Mouse (Mus musculus): ENCODE data around the gene Pip5k1b. TPM values are rescaled to one million over a fixed set of nuclear protein-coding genes. Genes with fewer than 3 reads are reported as not detected.

Gene Pip5k1b
- polyA plus RNA-seq (2015; fragmentation: Nextera tagmentation; extraction: Ambion mirVana), result 4.7 and 5.3 TPM in 2 replicates

DNA sequence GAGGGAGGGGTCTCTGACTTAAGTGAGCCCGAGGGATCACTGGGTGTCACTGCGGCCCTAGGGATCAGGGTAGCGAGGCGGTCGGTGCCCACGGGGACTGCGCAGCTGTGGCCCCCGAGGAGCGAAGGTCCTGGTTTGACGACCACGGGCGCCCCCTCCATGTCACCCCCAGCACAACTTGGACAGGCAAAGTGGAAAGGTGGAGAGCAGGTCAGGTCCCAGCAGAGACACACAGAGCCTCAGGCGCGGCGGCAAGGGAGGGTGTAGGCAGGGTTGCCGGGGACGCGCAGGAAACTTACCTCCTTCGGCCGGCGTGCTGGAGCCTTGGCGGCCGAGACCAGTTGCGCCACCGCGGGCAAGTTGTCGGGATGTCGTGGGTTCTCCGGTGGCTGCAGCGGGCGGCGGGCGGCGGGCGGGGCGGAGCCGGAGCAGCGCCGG lies at the start of gene Pip5k1b:
Pip5k1b (minus strand) TSS at position 407 of the 438 bp plus-strand sequence.
- WGBS, result under 1% methylated on average over 39 of the region's 39 CpGs
- ATAC-seq (ENCODE audit: insufficient read depth, low FRiP score, low read depth), result peak; percentile 40
- H3K27me3 ChIP-seq (replicated peaks), result 0 out of 2 replicates have a peak, but pooled peaks cover 8% of the 10 kb centered on the region
- H3K36me3 ChIP-seq, result no peaks in the 10 kb centered on the region
- peak within 1 kb of the TSS; percentile 96 for H3K4me2 ChIP-seq
- H3K9me3 ChIP-seq, result no peaks in the 10 kb centered on the region
- peak within 1 kb of the TSS; percentile 82 for H3K4me3 ChIP-seq (replicated peaks)
- peaks cover 17% of the 10 kb centered on the region for H3K4me1 ChIP-seq
- peak within 1 kb of the TSS; percentile 44; the same call in 1 of the 2 replicates for H3K27ac ChIP-seq
- H3K9ac ChIP-seq, result peak within 1 kb of the TSS; percentile 56

DNA sequence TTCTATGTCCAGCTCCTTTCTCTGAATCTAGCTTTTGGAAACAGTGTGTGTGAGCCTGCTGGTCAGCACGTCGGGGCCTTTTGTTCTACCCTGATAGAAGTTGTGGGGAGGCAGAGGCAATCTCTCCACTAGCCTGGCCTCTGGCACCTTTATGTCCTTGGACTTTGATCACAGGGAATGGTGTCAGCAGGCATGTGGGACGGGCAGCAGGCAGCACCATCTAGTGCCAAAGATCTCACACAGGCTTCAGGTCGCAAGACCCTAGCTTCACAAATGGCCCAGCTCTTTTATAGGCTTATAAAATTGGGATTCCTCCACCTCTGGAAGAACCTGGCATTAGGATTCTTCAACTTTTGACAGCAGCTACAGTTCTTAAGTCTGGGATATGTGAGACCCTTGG lies 48.4 kb upstream of the Pip5k1b start:
- 74% methylated on average over 4 of the region's 4 CpGs for WGBS
- H3K4me2 ChIP-seq, result no peak overlapping the region
- H3K36me3 ChIP-seq, result no peaks in the 10 kb centered on the region
- H3K9me3 ChIP-seq, result no peaks in the 10 kb centered on the region
- no peaks in the 10 kb centered on the region for H3K4me1 ChIP-seq
- no peak overlapping the region for H3K4me3 ChIP-seq (replicated peaks)
- no peaks in the 10 kb centered on the region for H3K27me3 ChIP-seq (replicated peaks)
- H3K9ac ChIP-seq, result no peak overlapping the region
- ATAC-seq (ENCODE audit: insufficient read depth, low FRiP score, low read depth), result no peak
- no peak overlapping the region for H3K27ac ChIP-seq

DNA sequence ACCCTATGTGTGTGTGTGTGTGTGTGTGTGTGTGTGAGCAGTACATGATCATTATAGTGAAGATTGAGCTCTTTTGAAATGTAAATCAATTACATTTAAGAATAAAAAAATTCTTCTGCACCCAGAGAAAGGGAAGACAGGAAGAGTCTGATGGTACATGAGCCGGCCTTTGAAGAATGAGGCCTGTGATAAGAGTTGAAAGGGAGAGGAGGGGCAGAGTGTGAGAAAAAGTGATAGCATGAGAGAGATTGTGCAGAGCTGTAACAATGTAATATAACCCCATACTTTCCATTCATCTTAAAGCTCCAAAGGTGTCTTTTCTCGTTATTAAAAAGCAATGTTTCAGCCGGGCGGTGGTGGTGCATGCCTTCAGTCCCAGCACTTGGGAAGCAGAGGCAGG lies 47.8 kb upstream of the Pip5k1b start:
- Histone ChIP-seq H3K27me3 (replicated peaks) (no peaks in the 10 kb centered on the region), H3K36me3 (no peaks in the 10 kb centered on the region), H3K4me1 (no peaks in the 10 kb centered on the region), H3K9ac (no peak overlapping the region), H3K4me3 (replicated peaks) (no peak overlapping the region), H3K27ac (no peak overlapping the region), H3K9me3 (no peaks in the 10 kb centered on the region), H3K4me2 (no peak overlapping the region)
- WGBS, result 89% methylated on average over 4 of the region's 4 CpGs
- no peak for ATAC-seq (ENCODE audit: insufficient read depth, low FRiP score, low read depth)

DNA sequence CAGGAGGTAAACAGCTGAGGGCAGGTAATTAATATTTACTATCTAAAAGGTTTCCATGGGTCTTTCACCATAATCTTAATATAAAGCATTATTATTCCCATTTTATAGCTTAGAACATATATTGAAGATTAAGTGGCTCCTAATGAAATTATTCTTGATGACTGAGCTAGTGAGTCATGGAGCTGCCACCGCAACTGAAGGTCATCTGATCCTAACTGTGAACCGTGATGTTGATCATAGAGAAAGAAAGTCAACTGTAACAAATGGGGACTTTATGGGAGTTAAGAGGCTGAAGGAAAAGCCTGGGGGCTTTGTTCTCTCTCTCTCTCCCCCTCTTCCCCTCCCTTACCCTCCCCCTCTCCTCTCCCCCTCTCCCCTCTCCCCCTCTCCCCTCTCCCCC lies 31.1 kb upstream of the Pip5k1b start:
- ATAC-seq (ENCODE audit: insufficient read depth, low FRiP score, low read depth), result no peak
- H3K27me3 ChIP-seq (replicated peaks), result no peaks in the 10 kb centered on the region
- H3K9me3 ChIP-seq, result no peaks in the 10 kb centered on the region
- no peak overlapping the region for H3K27ac ChIP-seq
- no peak overlapping the region for H3K4me2 ChIP-seq
- H3K4me3 ChIP-seq (replicated peaks), result no peak overlapping the region
- no peaks in the 10 kb centered on the region for H3K4me1 ChIP-seq
- H3K36me3 ChIP-seq, result no peaks in the 10 kb centered on the region
- 37% methylated on average over 2 of the region's 2 CpGs for WGBS
- no peak overlapping the region for H3K9ac ChIP-seq

DNA sequence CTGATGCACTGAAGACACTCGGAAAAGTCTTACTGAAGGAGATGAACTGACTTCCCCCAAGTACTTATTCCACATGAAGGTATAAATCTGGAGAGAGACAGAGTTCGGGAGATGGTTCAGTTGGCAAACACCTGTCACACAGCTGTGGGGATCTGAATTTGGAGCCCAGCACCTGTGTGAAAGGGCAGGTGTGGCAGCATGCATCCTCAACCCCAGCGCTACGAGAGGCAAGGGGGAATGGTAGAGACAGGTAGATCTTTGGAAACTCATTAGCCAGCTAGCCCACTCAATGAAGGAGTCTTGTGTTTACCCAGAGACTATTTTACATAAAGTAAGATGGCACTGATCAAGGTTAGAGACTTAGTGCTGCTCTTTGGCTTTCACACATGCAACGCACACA lies 29.5 kb upstream of the Pip5k1b start:
- no peak overlapping the region for H3K27ac ChIP-seq
- H3K27me3 ChIP-seq (replicated peaks), result no peaks in the 10 kb centered on the region
- no peak overlapping the region for H3K4me2 ChIP-seq
- H3K4me1 ChIP-seq, result no peaks in the 10 kb centered on the region
- no peaks in the 10 kb centered on the region for H3K36me3 ChIP-seq
- 90% methylated on average over 5 of the region's 5 CpGs for WGBS
- no peak overlapping the region for H3K9ac ChIP-seq
- no peaks in the 10 kb centered on the region for H3K9me3 ChIP-seq
- H3K4me3 ChIP-seq (replicated peaks), result no peak overlapping the region
- no peak for ATAC-seq (ENCODE audit: insufficient read depth, low FRiP score, low read depth)

GRCm38 (mm10) chr19:24583956-24584355 lies 28.3 kb upstream of the Pip5k1b start:
- Histone ChIP-seq H3K36me3 (no peaks in the 10 kb centered on the region), H3K27ac (no peak overlapping the region), H3K4me3 (replicated peaks) (no peak overlapping the region), H3K9me3 (no peaks in the 10 kb centered on the region), H3K9ac (no peak overlapping the region), H3K4me1 (no peaks in the 10 kb centered on the region), H3K4me2 (no peak overlapping the region), H3K27me3 (replicated peaks) (no peaks in the 10 kb centered on the region)
- 77% methylated on average over 8 of the region's 8 CpGs for whole genome bisulfite sequencing
- ATAC-seq (ENCODE audit: insufficient read depth, low FRiP score, low read depth), result no peak

GRCm38 (mm10) chr19:24576125-24576524 lies 20.5 kb upstream of the Pip5k1b start:
- 88% methylated on average over 13 of the region's 13 CpGs for WGBS
- Histone ChIP-seq H3K27me3 (replicated peaks) (no peaks in the 10 kb centered on the region), H3K9me3 (no peaks in the 10 kb centered on the region), H3K27ac (no peak overlapping the region), H3K4me3 (replicated peaks) (no peak overlapping the region), H3K4me2 (no peak overlapping the region), H3K4me1 (no peaks in the 10 kb centered on the region), H3K36me3 (no peaks in the 10 kb centered on the region), H3K9ac (no peak overlapping the region)
- ATAC-seq (ENCODE audit: insufficient read depth, low FRiP score, low read depth), result no peak

GRCm38 (mm10) chr19:24571756-24572181 lies 16.1 kb upstream of the Pip5k1b start:
- ATAC-seq (ENCODE audit: insufficient read depth, low FRiP score, low read depth), result no peak
- H3K4me1 ChIP-seq, result no peaks in the 10 kb centered on the region
- H3K27ac ChIP-seq, result no peak overlapping the region
- no peak overlapping the region for H3K9ac ChIP-seq
- 56% methylated on average over 7 of the region's 7 CpGs for WGBS
- no peaks in the 10 kb centered on the region for H3K9me3 ChIP-seq
- H3K36me3 ChIP-seq, result no peaks in the 10 kb centered on the region
- no peaks in the 10 kb centered on the region for H3K27me3 ChIP-seq (replicated peaks)
- no peak overlapping the region for H3K4me2 ChIP-seq
- H3K4me3 ChIP-seq (replicated peaks), result no peak overlapping the region

DNA sequence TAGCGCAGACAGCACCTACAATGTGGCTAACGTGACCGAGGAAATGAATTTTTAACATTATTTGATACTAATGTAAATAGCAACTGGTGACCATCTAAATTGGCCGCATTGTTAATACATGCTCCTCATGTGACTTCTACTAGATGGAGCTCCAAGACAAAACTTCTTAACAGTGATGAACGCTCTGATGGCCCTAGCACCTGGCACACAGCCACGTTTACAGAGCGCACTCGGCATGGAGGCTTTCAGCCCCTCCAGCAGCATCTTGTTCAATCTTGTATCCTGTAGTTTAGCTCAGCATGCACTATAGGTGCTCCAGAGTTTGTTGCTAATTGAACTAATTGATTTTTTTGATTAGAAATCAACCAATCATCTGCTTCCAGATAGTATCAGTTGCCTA lies 15.3 kb upstream of the Pip5k1b start:
- H3K9ac ChIP-seq, result no peak overlapping the region
- H3K4me2 ChIP-seq, result no peak overlapping the region
- H3K9me3 ChIP-seq, result no peaks in the 10 kb centered on the region
- no peak for ATAC-seq (ENCODE audit: insufficient read depth, low FRiP score, low read depth)
- H3K27me3 ChIP-seq (replicated peaks), result no peaks in the 10 kb centered on the region
- no peak overlapping the region for H3K27ac ChIP-seq
- H3K4me3 ChIP-seq (replicated peaks), result no peak overlapping the region
- H3K4me1 ChIP-seq, result no peaks in the 10 kb centered on the region
- H3K36me3 ChIP-seq, result no peaks in the 10 kb centered on the region
- WGBS, result 58% methylated on average over 8 of the region's 8 CpGs

DNA sequence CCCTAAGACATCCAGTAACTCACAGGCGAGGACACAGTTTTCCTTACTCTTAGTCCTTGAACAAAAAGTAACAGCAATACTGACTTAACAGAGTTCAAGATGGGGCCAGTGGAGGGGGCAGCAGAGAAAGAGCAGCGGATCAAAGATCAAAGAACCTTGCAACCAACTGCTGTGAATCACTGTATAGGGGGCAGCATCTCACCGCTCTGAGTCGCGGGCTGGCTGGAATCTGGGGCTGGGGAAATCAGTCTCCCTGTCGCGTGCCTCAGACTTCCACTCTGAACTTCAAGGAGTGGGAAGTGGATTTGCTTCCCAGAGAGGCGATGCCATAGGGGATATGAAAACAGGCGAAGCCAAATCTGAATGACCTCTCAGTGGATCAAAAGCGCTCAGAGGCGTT lies 1.8 kb upstream of the Pip5k1b start:
- H3K36me3 ChIP-seq, result no peaks in the 10 kb centered on the region
- ATAC-seq (ENCODE audit: insufficient read depth, low FRiP score, low read depth), result no peak
- peaks cover 17% of the 10 kb centered on the region for H3K4me1 ChIP-seq
- 2% methylated on average over 11 of the region's 11 CpGs for WGBS
- no peak overlapping the region for H3K4me3 ChIP-seq (replicated peaks)
- H3K9ac ChIP-seq, result no peak overlapping the region
- no peak overlapping the region for H3K27ac ChIP-seq
- no peaks in the 10 kb centered on the region for H3K9me3 ChIP-seq
- 0 out of 2 replicates have a peak, but pooled peaks cover 8% of the 10 kb centered on the region for H3K27me3 ChIP-seq (replicated peaks)
- peak overlapping the region; percentile 96 for H3K4me2 ChIP-seq

- Histone ChIP-seq H3K27me3 (replicated peaks) (0 out of 2 replicates have a peak, but pooled peaks cover 8% of the 10 kb centered on the region), H3K9me3 (no peaks in the 10 kb centered on the region), H3K9ac (peak overlapping the region; percentile 56), H3K4me3 (replicated peaks) (peak overlapping the region; percentile 82), H3K27ac (no peak overlapping the region), H3K36me3 (no peaks in the 10 kb centered on the region), H3K4me2 (peak overlapping the region; percentile 96), H3K4me1 (peaks cover 17% of the 10 kb centered on the region)
- no peak for ATAC-seq (ENCODE audit: insufficient read depth, low FRiP score, low read depth)
- WGBS, result 2% methylated on average over 12 of the region's 12 CpGs
These were observed 904 bp upstream of the Pip5k1b start for GRCm38 (mm10) chr19:24556585-24556966.

DNA sequence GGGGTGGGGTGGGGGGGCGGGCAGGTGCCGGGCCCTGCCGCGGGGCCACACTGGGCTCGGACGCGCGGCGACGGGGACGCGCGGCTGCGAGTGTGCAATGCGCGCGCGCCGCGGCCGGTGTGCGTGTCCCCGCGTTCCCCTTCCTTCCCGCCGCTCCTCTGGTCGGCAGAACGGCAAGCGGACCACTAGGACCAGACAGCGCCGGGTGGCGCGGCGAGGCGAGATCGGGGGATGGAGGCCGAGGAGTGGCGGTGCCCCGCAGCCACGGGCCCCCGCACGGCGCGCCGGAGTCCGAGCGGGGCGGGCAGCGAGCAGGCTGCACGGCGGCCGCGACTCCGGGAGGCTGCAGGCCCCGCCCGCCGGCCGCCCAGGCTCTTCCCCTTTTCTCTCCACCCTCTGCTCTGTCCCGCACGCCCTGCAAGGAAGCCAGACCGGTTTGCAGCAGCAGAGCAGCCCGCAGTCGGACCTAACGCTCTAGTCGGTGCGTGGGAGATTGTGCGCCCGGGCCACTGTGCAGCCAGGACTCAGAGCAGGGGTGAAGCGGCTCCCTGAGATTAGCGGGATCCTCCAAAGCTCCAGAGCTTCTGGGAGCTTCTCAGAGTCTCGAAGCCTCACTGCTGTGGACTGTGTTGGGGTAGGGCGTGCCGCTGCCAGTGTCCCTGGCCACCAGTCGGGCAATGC lies 372 bp upstream of the Pip5k1b start:
- Histone ChIP-seq H3K4me1 (peaks cover 17% of the 10 kb centered on the region), H3K27me3 (replicated peaks) (0 out of 2 replicates have a peak, but pooled peaks cover 8% of the 10 kb centered on the region), H3K4me2 (peak overlapping the region; percentile 96), H3K9me3 (no peaks in the 10 kb centered on the region), H3K4me3 (replicated peaks) (peak overlapping the region; percentile 82), H3K27ac (0 out of 2 replicates have a peak overlapping the region, but pooled peaks have one; percentile 44), H3K9ac (peak overlapping the region; percentile 56), H3K36me3 (no peaks in the 10 kb centered on the region)
- peak; percentile 91 for ATAC-seq (ENCODE audit: insufficient read depth, low FRiP score, low read depth)
- under 1% methylated on average over 61 of the region's 74 CpGs for WGBS
